Mouse (Mus musculus) monocyte, adult 5-6 weeks (primary cell): ENCODE results near the gene Serpinb8. TPM values are rescaled to one million over a fixed set of nuclear protein-coding genes. Genes with fewer than 3 reads are reported as not detected.

ENCODE experiments used
- ATAC-seq: fragments of 153-309, 156-312 bp; replicated peaks from 2 replicates; pipeline ENCODE4 v1.8.0; 2017; ENCODE audit warnings: mild to moderate bottlenecking; ENCODE audit not compliant: low TSS enrichment, insufficient number of reproducible peaks, severe bottlenecking, poor library complexity, low FRiP score
- total RNA-seq: library from RNA; stranded (forward); fragments of 200-1000, 200-491, 200-594 nt; gene quantifications from 3 replicates; pipeline ENCODE4 v1.2.3, GENCODE M21; 2017

The Serpinb8 gene
- total RNA-seq, 1 experiment from 2014 or later, result 14.7 TPM

DNA sequence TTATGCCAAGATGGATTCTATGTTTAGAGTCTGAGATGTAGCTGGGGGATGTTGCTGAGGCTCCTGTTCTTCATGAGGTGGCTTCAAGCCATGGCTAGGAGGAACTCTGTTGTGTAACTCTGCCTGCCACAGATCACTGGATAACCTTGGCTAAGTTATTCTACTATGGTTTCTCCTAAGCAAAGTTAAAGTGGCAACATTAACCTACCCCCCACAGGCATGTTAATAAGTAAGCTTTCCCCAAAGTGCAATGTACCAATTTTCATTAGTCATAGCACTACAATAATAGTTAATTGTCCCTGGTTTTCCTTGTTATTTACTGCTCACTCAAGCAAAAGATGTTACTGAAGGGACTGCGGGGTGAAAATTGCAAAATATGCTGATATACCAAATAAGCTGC, 48.2 kb downstream of the Serpinb8 start:
- ATAC-seq, result no peak

DNA sequence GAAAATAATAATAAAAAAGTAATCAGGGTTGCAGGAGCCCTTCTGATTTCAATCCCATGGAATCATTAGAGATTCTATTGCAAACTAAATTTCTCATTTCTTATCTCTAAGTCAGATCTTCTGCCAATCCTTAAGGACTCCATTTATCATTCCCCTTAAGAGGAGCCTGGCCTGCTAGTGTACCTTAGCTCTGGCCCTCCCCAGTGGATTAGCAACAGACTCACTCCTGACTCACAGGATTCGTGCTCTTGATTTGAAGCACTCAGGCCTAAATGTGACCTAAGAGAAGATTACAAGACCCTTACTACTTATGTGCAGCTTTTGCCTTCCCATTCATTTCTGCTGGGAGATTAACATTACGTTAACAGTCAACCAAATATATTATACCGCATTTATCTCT, 48.7 kb downstream of the Serpinb8 start:
- ATAC-seq, result no peak

DNA sequence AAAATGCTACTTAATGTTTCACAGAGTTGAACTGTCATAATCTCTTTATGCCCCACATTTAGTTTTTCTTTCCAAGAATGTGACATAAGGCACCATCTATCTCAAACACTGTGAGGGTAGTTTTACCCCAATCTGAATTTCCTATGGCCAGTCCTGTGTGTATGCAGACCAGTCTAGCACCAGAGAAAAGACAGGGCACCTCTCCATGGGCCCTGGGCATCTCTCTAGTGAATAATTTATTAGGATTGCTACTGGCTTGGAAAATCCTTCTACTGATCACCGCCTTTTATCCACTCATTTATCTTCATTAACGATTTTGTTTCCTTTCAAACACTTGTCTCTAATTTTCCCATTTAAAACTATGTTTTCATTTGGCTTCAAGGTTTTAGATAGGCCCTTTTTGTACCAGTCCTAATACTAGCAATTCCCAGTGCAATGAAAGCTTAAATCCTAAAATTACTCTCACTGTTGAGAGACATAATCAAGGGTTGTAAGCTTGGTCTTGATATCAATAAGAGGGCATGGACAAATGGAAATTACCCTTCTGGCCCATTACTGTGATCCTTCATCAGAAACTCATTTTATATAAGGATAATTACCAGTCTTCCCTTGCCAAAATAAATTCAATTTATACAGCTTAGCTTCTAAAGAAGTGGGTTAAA, 52.8 kb downstream of the Serpinb8 start:
- no peak for ATAC-seq

DNA sequence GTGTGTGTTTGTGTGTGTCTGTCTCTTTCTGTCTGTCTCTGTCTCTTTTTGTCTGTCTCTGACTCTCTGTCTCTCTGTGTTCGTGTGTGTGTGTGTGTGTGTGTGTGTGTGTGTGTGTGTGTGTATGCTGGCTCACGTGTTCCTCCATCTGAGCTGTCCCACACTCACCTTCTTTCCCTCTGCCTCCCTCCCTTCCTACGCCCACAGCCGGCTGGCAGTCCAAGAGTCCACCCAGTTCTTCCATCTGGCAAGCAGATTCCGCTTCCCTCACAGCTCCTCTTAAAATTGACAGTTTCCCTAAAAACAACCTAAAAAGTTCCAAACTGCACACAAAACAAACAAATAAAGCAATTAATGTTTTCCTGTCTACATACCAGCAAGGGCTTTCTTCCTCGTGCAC, 55.3 kb downstream of the Serpinb8 start:
- ATAC-seq, result no peak

DNA sequence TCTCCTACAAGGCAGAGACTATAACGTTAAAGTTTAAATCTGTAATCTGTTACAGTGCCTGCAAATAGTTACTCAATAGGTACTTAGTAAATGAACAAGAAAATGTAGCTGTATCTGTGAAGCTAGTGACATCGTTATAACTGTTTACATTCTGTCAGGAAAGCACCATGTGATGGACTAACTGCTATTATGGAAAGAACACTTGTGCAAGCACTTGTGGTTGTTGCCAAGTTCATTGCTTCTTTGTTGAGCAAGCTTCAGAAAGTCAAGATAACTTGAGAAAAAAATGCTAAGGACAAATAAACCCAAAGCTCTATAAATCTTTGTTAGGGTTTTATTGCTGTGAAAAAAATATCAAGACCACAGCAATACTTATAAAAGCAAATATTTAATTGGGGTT, 67.9 kb downstream of the Serpinb8 start:
- ATAC-seq, result no peak

Other genes starting within 250 kb of the Serpinb8 start
- not detected in 3 replicates for gene Serpinb11, start 228.8 kb upstream of the Serpinb8 start, total RNA-seq
- not detected in 3 replicates for gene Serpinb7, start 190.4 kb upstream of the Serpinb8 start, total RNA-seq
- gene Serpinb2, start 78.6 kb upstream of the Serpinb8 start, total RNA-seq, result 0.97 to 14.0 TPM (median 2.9 TPM) in 3 replicates